Mouse (Mus musculus): ENCODE data around the gene Il1rapl1. TPM values are rescaled to one million over a fixed set of nuclear protein-coding genes. Genes with fewer than 3 reads are reported as not detected.
A peak's percentile ranks its signal among the peaks of the same experiment; 100 is the strongest.
"Not testable (repeated sequence)": the region's sequence is repeated elsewhere in the genome, so short reads cannot be mapped to it uniquely, and the experiment has no call there.

The Il1rapl1 gene
- polyA plus RNA-seq, 1 experiment from 2014 or later: 2.7 TPM

GRCm38 (mm10) chrX:87507997-87508396 is 607.4 kb downstream of the Il1rapl1 start:
- ATAC-seq: no peak
- Histone ChIP-seq H3K9me3 (replicated peaks) (no peaks in the 10 kb centered on the region), H3K27me3 (no peaks in the 10 kb centered on the region), H3K9ac (no peak overlapping the region), H3K27ac (no peak overlapping the region), H3K4me3 (no peak overlapping the region), H3K4me2 (no peak overlapping the region), H3K4me1 (no peaks in the 10 kb centered on the region), H3K36me3 (ENCODE audit: poor library complexity, severe bottlenecking) (no peaks in the 10 kb centered on the region)

GRCm38 (mm10) chrX:87502604-87503003 is 612.8 kb downstream of the Il1rapl1 start:
- no peak overlapping the region for H3K27ac ChIP-seq
- no peaks in the 10 kb centered on the region for H3K4me1 ChIP-seq
- ATAC-seq: 0 out of 2 replicates have a peak, but pooled peaks have one; percentile 65
- H3K36me3 ChIP-seq (ENCODE audit: poor library complexity, severe bottlenecking): no peaks in the 10 kb centered on the region
- no peak overlapping the region for H3K4me2 ChIP-seq
- H3K4me3 ChIP-seq: no peak overlapping the region
- 69% methylated on average over 5 of the region's 5 CpGs for WGBS
- H3K27me3 ChIP-seq: no peaks in the 10 kb centered on the region
- no peaks in the 10 kb centered on the region for H3K9me3 ChIP-seq (replicated peaks)
- H3K9ac ChIP-seq: no peak overlapping the region

GRCm38 (mm10) chrX:87483416-87483815 is 632.0 kb downstream of the Il1rapl1 start:
- no peaks in the 10 kb centered on the region for H3K9me3 ChIP-seq (replicated peaks)
- 83% methylated on average over 1 of the region's 1 CpGs for WGBS
- H3K4me2 ChIP-seq: no peak overlapping the region
- H3K27ac ChIP-seq: no peak overlapping the region
- H3K4me1 ChIP-seq: no peaks in the 10 kb centered on the region
- ATAC-seq: no peak
- H3K36me3 ChIP-seq (ENCODE audit: poor library complexity, severe bottlenecking): no peaks in the 10 kb centered on the region
- no peak overlapping the region for H3K9ac ChIP-seq
- H3K27me3 ChIP-seq: no peaks in the 10 kb centered on the region
- H3K4me3 ChIP-seq: no peak overlapping the region

- not testable (repeated sequence) for H3K4me3 ChIP-seq; H3K9ac ChIP-seq; H3K27ac ChIP-seq; H3K9me3 ChIP-seq (replicated peaks); H3K36me3 ChIP-seq (ENCODE audit: poor library complexity, severe bottlenecking); H3K4me1 ChIP-seq; H3K4me2 ChIP-seq; H3K27me3 ChIP-seq
- 56% methylated on average over 11 of the region's 11 CpGs for WGBS
- peak; percentile 67; the same call in 1 of the 2 replicates for ATAC-seq
These were observed 877.3 kb downstream of the Il1rapl1 start for GRCm38 (mm10) chrX:87238191-87238590.

GRCm38 (mm10) chrX:87225280-87225679 is 890.2 kb downstream of the Il1rapl1 start:
- Histone ChIP-seq H3K27me3 (no peaks in the 10 kb centered on the region), H3K4me2 (no peak overlapping the region), H3K4me1 (no peaks in the 10 kb centered on the region), H3K36me3 (ENCODE audit: poor library complexity, severe bottlenecking) (no peaks in the 10 kb centered on the region), H3K4me3 (no peak overlapping the region), H3K27ac (no peak overlapping the region), H3K9ac (no peak overlapping the region), H3K9me3 (replicated peaks) (no peaks in the 10 kb centered on the region)
- no peak for ATAC-seq

- H3K9ac ChIP-seq: no peak overlapping the region
- H3K27ac ChIP-seq: no peak overlapping the region
- ATAC-seq: no peak
- H3K4me1 ChIP-seq: no peaks in the 10 kb centered on the region
- H3K36me3 ChIP-seq (ENCODE audit: poor library complexity, severe bottlenecking): no peaks in the 10 kb centered on the region
- no peaks in the 10 kb centered on the region for H3K9me3 ChIP-seq (replicated peaks)
- no peaks in the 10 kb centered on the region for H3K27me3 ChIP-seq
- no peak overlapping the region for H3K4me3 ChIP-seq
- H3K4me2 ChIP-seq: no peak overlapping the region
These were observed 1113.1 kb downstream of the Il1rapl1 start for GRCm38 (mm10) chrX:87002296-87002695.

GRCm38 (mm10) chrX:86955126-86955525 is 1160.3 kb downstream of the Il1rapl1 start:
- H3K4me2 ChIP-seq: no peak overlapping the region
- H3K9ac ChIP-seq: no peak overlapping the region
- H3K27ac ChIP-seq: no peak overlapping the region
- H3K36me3 ChIP-seq (ENCODE audit: poor library complexity, severe bottlenecking): no peaks in the 10 kb centered on the region
- H3K4me1 ChIP-seq: no peaks in the 10 kb centered on the region
- H3K9me3 ChIP-seq (replicated peaks): no peaks in the 10 kb centered on the region
- WGBS: 19% methylated on average over 1 of the region's 1 CpGs
- H3K27me3 ChIP-seq: no peaks in the 10 kb centered on the region
- no peak overlapping the region for H3K4me3 ChIP-seq
- no peak for ATAC-seq

GRCm38 (mm10) chrX:86954614-86955013 is 1160.8 kb downstream of the Il1rapl1 start:
- Histone ChIP-seq H3K27ac (no peak overlapping the region), H3K36me3 (ENCODE audit: poor library complexity, severe bottlenecking) (no peaks in the 10 kb centered on the region), H3K4me3 (no peak overlapping the region), H3K9ac (no peak overlapping the region), H3K9me3 (replicated peaks) (no peaks in the 10 kb centered on the region), H3K4me2 (no peak overlapping the region), H3K27me3 (no peaks in the 10 kb centered on the region), H3K4me1 (no peaks in the 10 kb centered on the region)
- no peak for ATAC-seq
- WGBS: 80% methylated on average over 1 of the region's 1 CpGs

- H3K4me1 ChIP-seq: no peaks in the 10 kb centered on the region
- H3K9ac ChIP-seq: no peak overlapping the region
- H3K27me3 ChIP-seq: no peaks in the 10 kb centered on the region
- no peak overlapping the region for H3K4me2 ChIP-seq
- H3K27ac ChIP-seq: no peak overlapping the region
- no peak overlapping the region for H3K4me3 ChIP-seq
- ATAC-seq: no peak
- WGBS: 44% methylated on average over 2 of the region's 2 CpGs
- no peaks in the 10 kb centered on the region for H3K36me3 ChIP-seq (ENCODE audit: poor library complexity, severe bottlenecking)
- H3K9me3 ChIP-seq (replicated peaks): no peaks in the 10 kb centered on the region
These were observed 1164.5 kb downstream of the Il1rapl1 start for GRCm38 (mm10) chrX:86950940-86951339.

GRCm38 (mm10) chrX:86949112-86949511 is 1166.3 kb downstream of the Il1rapl1 start:
- Histone ChIP-seq H3K9me3 (replicated peaks) (no peaks in the 10 kb centered on the region), H3K4me2 (no peak overlapping the region), H3K27me3 (no peaks in the 10 kb centered on the region), H3K4me3 (no peak overlapping the region), H3K27ac (no peak overlapping the region), H3K36me3 (ENCODE audit: poor library complexity, severe bottlenecking) (no peaks in the 10 kb centered on the region), H3K9ac (no peak overlapping the region), H3K4me1 (no peaks in the 10 kb centered on the region)
- no peak for ATAC-seq

- no peak for ATAC-seq
- H3K4me3 ChIP-seq: no peak overlapping the region
- H3K36me3 ChIP-seq (ENCODE audit: poor library complexity, severe bottlenecking): no peaks in the 10 kb centered on the region
- WGBS: 92% methylated on average over 2 of the region's 2 CpGs
- H3K9me3 ChIP-seq (replicated peaks): no peaks in the 10 kb centered on the region
- H3K27me3 ChIP-seq: no peaks in the 10 kb centered on the region
- H3K4me2 ChIP-seq: no peak overlapping the region
- H3K27ac ChIP-seq: no peak overlapping the region
- no peak overlapping the region for H3K9ac ChIP-seq
- H3K4me1 ChIP-seq: no peaks in the 10 kb centered on the region
These were observed 1260.6 kb downstream of the Il1rapl1 start for GRCm38 (mm10) chrX:86854835-86855234.

GRCm38 (mm10) chrX:86808218-86808617 is 1307.2 kb downstream of the Il1rapl1 start:
- 89% methylated on average over 3 of the region's 3 CpGs for WGBS
- no peak for ATAC-seq
- no peaks in the 10 kb centered on the region for H3K27me3 ChIP-seq
- no peaks in the 10 kb centered on the region for H3K4me1 ChIP-seq
- H3K4me3 ChIP-seq: no peak overlapping the region
- H3K4me2 ChIP-seq: no peak overlapping the region
- H3K27ac ChIP-seq: no peak overlapping the region
- no peaks in the 10 kb centered on the region for H3K36me3 ChIP-seq (ENCODE audit: poor library complexity, severe bottlenecking)
- no peaks in the 10 kb centered on the region for H3K9me3 ChIP-seq (replicated peaks)
- no peak overlapping the region for H3K9ac ChIP-seq

GRCm38 (mm10) chrX:86802725-86803124 is 1312.7 kb downstream of the Il1rapl1 start:
- Histone ChIP-seq H3K27me3 (no peaks in the 10 kb centered on the region), H3K4me1 (no peaks in the 10 kb centered on the region), H3K27ac (no peak overlapping the region), H3K9ac (no peak overlapping the region), H3K4me2 (no peak overlapping the region), H3K36me3 (ENCODE audit: poor library complexity, severe bottlenecking) (no peaks in the 10 kb centered on the region), H3K4me3 (no peak overlapping the region), H3K9me3 (replicated peaks) (no peaks in the 10 kb centered on the region)
- 67% methylated on average over 2 of the region's 2 CpGs for WGBS
- no peak for ATAC-seq

Measured in forebrain, embryonic 13.5 days (tissue).